Mouse (Mus musculus) stomach, embryonic 15.5 days (tissue): Measurements from ENCODE around the gene Zan. TPM values are rescaled to one million over a fixed set of nuclear protein-coding genes. Genes with fewer than 3 reads are reported as not detected.

Source experiments
- ATAC-seq: fragments of 200-750 bp; cut with Nextera tagmentation; 2 replicates; pipeline ENCODE4 v1.8.0; 2017; ENCODE audit warnings: low read depth, moderate number of reproducible peaks, moderate TSS enrichment; ENCODE audit not compliant: insufficient read depth, low FRiP score
- H3K27ac ChIP-seq: fragments of 300-500 bp; sonication (generic); 2 replicates; pipeline ENCODE4 v1.5.1; 2015; ENCODE audit warnings: mild to moderate bottlenecking, inconsistent platforms
- H3K27me3 ChIP-seq: fragments of 300-500 bp; sonication (generic); replicated peaks from 2 replicates; pipeline ENCODE4 v1.6.1; 2015; ENCODE audit warnings: inconsistent platforms
- H3K36me3 ChIP-seq: fragments of 300-500 bp; sonication (generic); 2 replicates; pipeline ENCODE4 v1.6.1; 2015; ENCODE audit warnings: inconsistent platforms
- H3K4me1 ChIP-seq: fragments of 300-500 bp; sonication (generic); 2 replicates; pipeline ENCODE4 v1.6.1; 2015; ENCODE audit warnings: inconsistent platforms
- H3K4me2 ChIP-seq: fragments of 300-500 bp; sonication (generic); 2 replicates; pipeline ENCODE4 v1.6.1; 2015; ENCODE audit warnings: mild to moderate bottlenecking, inconsistent platforms
- H3K4me3 ChIP-seq: fragments of 300-500 bp; sonication (generic); replicated peaks from 2 replicates; pipeline ENCODE4 v1.5.1; 2015; ENCODE audit warnings: inconsistent platforms
- H3K9ac ChIP-seq: fragments of 300-500 bp; sonication (generic); 2 replicates; pipeline ENCODE4 v1.6.1; 2015; ENCODE audit warnings: inconsistent platforms
- H3K9me3 ChIP-seq: fragments of 300-500 bp; sonication (generic); 2 replicates; pipeline ENCODE4 v1.6.1; 2016; ENCODE audit warnings: inconsistent platforms
- WGBS: fragments of 180-500 bp; shearing (Covaris S2); methylation state at CpG from one replicate; pipeline ENCODE4 v1.1.7; 2015; 5-methylcytosine and 5-hydroxymethylcytosine counted together
- polyA plus RNA-seq: library from polyadenylated mRNA; unstranded; fragments of >200 nt; fragmentation: Nextera tagmentation; extraction: Ambion mirVana; gene quantifications from 2 replicates; pipeline ENCODE4 v1.2.1, GENCODE M21; 2015

The Zan gene
- polyA plus RNA-seq, 1 experiment from 2014 or later = 0.72 TPM

GRCm38 (mm10) chr5:137346983-137347382 is 129.9 kb downstream of the Zan start:
- ATAC-seq = no peak
- 64% methylated on average over 4 of the region's 4 CpGs for WGBS

DNA sequence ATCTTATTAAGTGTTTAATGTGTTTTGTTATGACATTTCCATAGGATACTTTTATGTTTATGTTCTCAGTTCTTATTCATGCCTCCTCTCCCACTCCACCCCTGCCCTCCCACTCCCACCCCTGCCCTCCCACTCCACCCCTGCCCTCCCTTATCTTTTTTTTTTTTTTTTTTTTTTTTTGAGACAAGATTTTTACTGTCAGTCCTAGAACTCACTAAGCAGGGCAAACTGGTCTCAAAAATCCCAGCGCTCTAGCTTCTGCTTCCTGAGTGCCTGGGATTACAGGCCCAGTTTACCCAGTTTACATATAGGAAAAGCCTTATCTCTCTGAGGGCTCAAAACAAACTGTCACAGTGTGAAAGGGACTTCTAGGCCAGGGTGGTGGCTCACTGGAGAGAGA is 130.5 kb downstream of the Zan start:
- peak overlapping the region; percentile 38 for H3K4me2 ChIP-seq
- no peaks in the 10 kb centered on the region for H3K27me3 ChIP-seq
- no peak for ATAC-seq
- 0 out of 2 replicates have a peak overlapping the region, but pooled peaks have one; percentile 11 for H3K4me3 ChIP-seq
- no peaks in the 10 kb centered on the region for H3K9me3 ChIP-seq
- H3K27ac ChIP-seq = peak overlapping the region; percentile 78
- WGBS = 74% methylated on average over 1 of the region's 1 CpGs
- H3K36me3 ChIP-seq = no peaks in the 10 kb centered on the region
- no peak overlapping the region for H3K9ac ChIP-seq
- H3K4me1 ChIP-seq = peaks cover 32% of the 10 kb centered on the region

More at GRCm38 (mm10) chr5:137346983-137347382, 129.9 kb downstream of the Zan start:
- Histone ChIP-seq H3K27ac (peak overlapping the region; percentile 78), H3K27me3 (no peaks in the 10 kb centered on the region), H3K4me1 (peaks cover 35% of the 10 kb centered on the region), H3K9ac (no peak overlapping the region), H3K4me3 (no peak overlapping the region), H3K9me3 (no peaks in the 10 kb centered on the region), H3K4me2 (no peak overlapping the region), H3K36me3 (no peaks in the 10 kb centered on the region)

- H3K4me1 ChIP-seq = peaks cover 29% of the 10 kb centered on the region
- no peaks in the 10 kb centered on the region for H3K36me3 ChIP-seq
- peak; percentile 54; the same call in 1 of the 2 replicates for ATAC-seq
- H3K4me2 ChIP-seq = peak overlapping the region; percentile 38
- no peak overlapping the region for H3K9ac ChIP-seq
- peak overlapping the region; percentile 78; the same call in 1 of the 2 replicates for H3K27ac ChIP-seq
- H3K27me3 ChIP-seq = no peaks in the 10 kb centered on the region
- H3K9me3 ChIP-seq = no peaks in the 10 kb centered on the region
- 9% methylated on average over 9 of the region's 9 CpGs for WGBS
- 0 out of 2 replicates have a peak overlapping the region, but pooled peaks have one; percentile 11 for H3K4me3 ChIP-seq
Measured at GRCm38 (mm10) chr5:137345821-137346220, 131.0 kb downstream of the Zan start.

DNA sequence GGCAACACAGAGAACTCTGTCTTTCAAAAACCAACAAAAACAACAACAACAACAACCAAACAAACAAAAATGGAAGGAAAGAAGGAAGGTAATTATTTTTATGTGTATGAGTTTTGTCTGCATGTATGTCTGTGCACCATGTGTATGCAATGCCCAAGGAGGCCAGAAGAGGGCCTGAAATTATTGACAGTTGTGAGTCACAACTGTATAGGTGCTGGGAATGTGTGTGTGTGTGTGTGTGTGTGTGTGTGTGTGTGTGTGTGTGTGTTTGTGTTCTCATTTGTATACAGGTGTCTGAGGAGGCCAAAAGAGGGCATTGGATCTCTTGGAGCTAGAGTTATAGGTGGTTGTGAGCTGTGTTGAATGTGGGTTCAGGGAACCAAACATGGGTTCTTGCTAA is 133.0 kb downstream of the Zan start:
- no peak overlapping the region for H3K4me3 ChIP-seq
- no peaks in the 10 kb centered on the region for H3K27me3 ChIP-seq
- H3K4me1 ChIP-seq = peaks cover 30% of the 10 kb centered on the region
- H3K4me2 ChIP-seq = no peak overlapping the region
- no peaks in the 10 kb centered on the region for H3K36me3 ChIP-seq
- no peaks in the 10 kb centered on the region for H3K9me3 ChIP-seq
- H3K27ac ChIP-seq = no peak overlapping the region
- H3K9ac ChIP-seq = no peak overlapping the region
- ATAC-seq = no peak

DNA sequence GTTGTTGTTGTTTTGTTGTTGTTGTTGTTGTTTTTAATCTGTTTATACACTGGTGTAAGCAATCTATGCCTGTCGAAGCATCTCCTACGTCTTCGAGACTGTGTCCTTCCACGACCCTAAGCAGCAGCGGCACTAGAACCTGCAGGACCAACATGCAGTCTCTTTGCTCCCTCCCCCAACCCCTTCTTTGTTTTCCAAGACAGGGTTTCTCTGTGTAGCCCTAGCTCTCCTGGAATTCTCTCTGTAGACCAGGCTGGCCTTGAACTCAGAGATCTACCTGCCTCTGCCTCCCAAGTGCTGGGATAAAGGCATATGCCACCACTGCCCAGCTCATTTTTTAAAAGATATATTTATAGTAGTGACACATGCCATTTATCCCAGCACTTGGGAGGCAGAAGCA is 133.5 kb downstream of the Zan start:
- ATAC-seq = no peak
- no peak overlapping the region for H3K4me3 ChIP-seq
- no peak overlapping the region for H3K9ac ChIP-seq
- no peaks in the 10 kb centered on the region for H3K36me3 ChIP-seq
- WGBS = 96% methylated on average over 5 of the region's 5 CpGs
- H3K4me2 ChIP-seq = no peak overlapping the region
- H3K4me1 ChIP-seq = peaks cover 25% of the 10 kb centered on the region
- H3K27ac ChIP-seq = no peak overlapping the region
- H3K9me3 ChIP-seq = no peaks in the 10 kb centered on the region
- no peaks in the 10 kb centered on the region for H3K27me3 ChIP-seq

GRCm38 (mm10) chr5:137342407-137343012 is 134.4 kb downstream of the Zan start:
- ATAC-seq = no peak
- Histone ChIP-seq H3K27me3 (no peaks in the 10 kb centered on the region), H3K27ac (peak overlapping the region; percentile 16; the same call in 1 of the 2 replicates), H3K9ac (no peak overlapping the region), H3K4me1 (peaks cover 19% of the 10 kb centered on the region; the same call in 1 of the 2 replicates), H3K9me3 (no peaks in the 10 kb centered on the region), H3K36me3 (no peaks in the 10 kb centered on the region), H3K4me3 (no peak overlapping the region), H3K4me2 (no peak overlapping the region)
- WGBS = 39% methylated on average over 7 of the region's 7 CpGs

- H3K36me3 ChIP-seq = no peaks in the 10 kb centered on the region
- H3K27me3 ChIP-seq = no peaks in the 10 kb centered on the region
- ATAC-seq = no peak
- 72% methylated on average over 6 of the region's 6 CpGs for WGBS
- peak overlapping the region; percentile 89 for H3K27ac ChIP-seq
- no peak overlapping the region for H3K4me2 ChIP-seq
- no peak overlapping the region for H3K9ac ChIP-seq
- no peaks in the 10 kb centered on the region for H3K9me3 ChIP-seq
- H3K4me3 ChIP-seq = no peak overlapping the region
- peaks cover 10% of the 10 kb centered on the region; the same call in 1 of the 2 replicates for H3K4me1 ChIP-seq
Measured at GRCm38 (mm10) chr5:137340222-137340621, 136.6 kb downstream of the Zan start.

GRCm38 (mm10) chr5:137339290-137339979 is 137.4 kb downstream of the Zan start:
- Histone ChIP-seq H3K27ac (peak overlapping the region; percentile 89), H3K4me2 (peak overlapping the region; percentile 73), H3K4me1 (peaks cover 13% of the 10 kb centered on the region; the same call in 1 of the 2 replicates), H3K27me3 (no peaks in the 10 kb centered on the region), H3K9me3 (no peaks in the 10 kb centered on the region), H3K36me3 (no peaks in the 10 kb centered on the region), H3K4me3 (peak overlapping the region; percentile 42), H3K9ac (no peak overlapping the region)
- 14% methylated on average over 22 of the region's 22 CpGs for WGBS
- no peak; the same call in 1 of the 2 replicates for ATAC-seq

GRCm38 (mm10) chr5:137338663-137339289 is 138.1 kb downstream of the Zan start:
- Histone ChIP-seq H3K27me3 (no peaks in the 10 kb centered on the region), H3K9ac (peak overlapping the region; percentile 48; the same call in 1 of the 2 replicates), H3K4me1 (peaks cover 19% of the 10 kb centered on the region; the same call in 1 of the 2 replicates), H3K4me3 (peak overlapping the region; percentile 42), H3K27ac (peak overlapping the region; percentile 89), H3K9me3 (no peaks in the 10 kb centered on the region), H3K4me2 (peak overlapping the region; percentile 73), H3K36me3 (no peaks in the 10 kb centered on the region)
- WGBS = 2% methylated on average over 11 of the region's 11 CpGs
- no peak for ATAC-seq

- under 1% methylated on average over 19 of the region's 19 CpGs for WGBS
- peak overlapping the region; percentile 89 for H3K27ac ChIP-seq
- H3K27me3 ChIP-seq = no peaks in the 10 kb centered on the region
- H3K4me1 ChIP-seq = peaks cover 22% of the 10 kb centered on the region; the same call in 1 of the 2 replicates
- H3K4me3 ChIP-seq = peak overlapping the region; percentile 42
- H3K4me2 ChIP-seq = peak overlapping the region; percentile 73
- H3K9ac ChIP-seq = peak overlapping the region; percentile 48; the same call in 1 of the 2 replicates
- H3K9me3 ChIP-seq = no peaks in the 10 kb centered on the region
- no peaks in the 10 kb centered on the region for H3K36me3 ChIP-seq
- ATAC-seq = peak; percentile 82
Measured at GRCm38 (mm10) chr5:137338256-137338655, 138.6 kb downstream of the Zan start.

- no peaks in the 10 kb centered on the region for H3K36me3 ChIP-seq
- H3K9ac ChIP-seq = no peak overlapping the region
- no peak overlapping the region for H3K4me3 ChIP-seq
- H3K27ac ChIP-seq = peak overlapping the region; percentile 18; the same call in 1 of the 2 replicates
- H3K4me2 ChIP-seq = no peak overlapping the region
- peaks cover 30% of the 10 kb centered on the region for H3K4me1 ChIP-seq
- ATAC-seq = no peak
- no peaks in the 10 kb centered on the region for H3K9me3 ChIP-seq
- H3K27me3 ChIP-seq = no peaks in the 10 kb centered on the region
- 43% methylated on average over 8 of the region's 8 CpGs for WGBS
Measured at GRCm38 (mm10) chr5:137337190-137337589, 139.7 kb downstream of the Zan start.

DNA sequence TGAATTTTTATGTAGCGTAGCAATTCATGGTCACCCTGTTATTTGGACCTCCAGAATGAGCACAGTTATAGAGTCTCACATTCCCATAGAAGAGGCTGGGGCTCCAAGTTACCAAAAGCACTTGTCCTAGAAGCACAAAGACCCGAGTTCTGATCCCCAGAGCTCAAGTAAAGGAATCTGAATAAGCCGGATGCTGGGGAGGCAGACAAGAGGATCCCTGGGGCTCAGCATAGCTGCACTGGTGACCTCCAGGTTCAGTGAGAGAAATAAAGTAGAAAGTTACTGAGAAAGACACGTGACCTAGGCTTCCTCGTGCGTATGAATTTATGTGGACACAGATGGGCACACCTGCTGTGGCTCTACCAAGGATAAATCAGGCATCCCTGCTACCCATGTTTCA is 141.8 kb downstream of the Zan start:
- H3K4me2 ChIP-seq = no peak overlapping the region
- no peaks in the 10 kb centered on the region for H3K27me3 ChIP-seq
- peaks cover 30% of the 10 kb centered on the region for H3K4me1 ChIP-seq
- no peak overlapping the region for H3K27ac ChIP-seq
- no peak for ATAC-seq
- 70% methylated on average over 6 of the region's 6 CpGs for WGBS
- H3K36me3 ChIP-seq = no peaks in the 10 kb centered on the region
- H3K4me3 ChIP-seq = no peak overlapping the region
- H3K9ac ChIP-seq = no peak overlapping the region
- H3K9me3 ChIP-seq = no peaks in the 10 kb centered on the region
